Mouse (Mus musculus) liver, adult 2 months (tissue): ENCODE results near the gene Ralgps2. TPM values are rescaled to one million over a fixed set of nuclear protein-coding genes. Genes with fewer than 3 reads are reported as not detected.
A peak's percentile ranks its signal among the peaks of the same experiment; 100 is the strongest.

Experiments
- DNase-seq: peaks from one replicate; pipeline ENCODE4 v3.0.0-alpha.2; 2011; ENCODE audit warnings: low read depth, low spot score; ENCODE audit errors: extremely low read depth
- H3K27ac ChIP-seq: fragments of 200-500 bp; replicated peaks from 2 replicates; pipeline ENCODE4 v1.5.1; 2012; ENCODE audit warnings: low read depth, mild to moderate bottlenecking, control low read depth, inconsistent platforms, low read length; ENCODE audit not compliant: insufficient read depth
- H3K27me3 ChIP-seq: fragments of 200-500 bp; 2 replicates; pipeline ENCODE4 v1.6.1; 2012; ENCODE audit warnings: mild to moderate bottlenecking, moderate library complexity, low read length, inconsistent platforms; ENCODE audit not compliant: control insufficient read depth, insufficient read depth
- H3K36me3 ChIP-seq: fragments of 200-500 bp; 2 replicates; pipeline ENCODE4 v1.6.1; 2012; ENCODE audit warnings: low read length, inconsistent platforms; ENCODE audit not compliant: control insufficient read depth, insufficient read depth
- H3K4me1 ChIP-seq: fragments of 200-500 bp; 2 replicates; pipeline ENCODE4 v1.6.1; 2011; ENCODE audit warnings: low read length; ENCODE audit not compliant: control insufficient read depth, insufficient read depth
- H3K4me3 ChIP-seq: fragments of 200-500 bp; 2 replicates; pipeline ENCODE4 v1.5.1; 2011; ENCODE audit warnings: low read depth, mild to moderate bottlenecking, control low read depth, low read length, moderate library complexity; ENCODE audit not compliant: insufficient read depth
- H3K79me2 ChIP-seq: fragments of 200-500 bp; 2 replicates; pipeline ENCODE4 v1.6.1; 2012; ENCODE audit warnings: inconsistent platforms, mild to moderate bottlenecking, low read length, moderate library complexity; ENCODE audit not compliant: control insufficient read depth, insufficient read depth
- H3K9ac ChIP-seq: fragments of 200-500 bp; 2 replicates; pipeline ENCODE4 v1.6.1; 2012; ENCODE audit warnings: low read depth, mild to moderate bottlenecking, control low read depth, inconsistent platforms, low read length
- CTCF ChIP-seq: fragments of 200-500 bp; IDR thresholded peaks from 2 replicates; pipeline ENCODE4 v1.5.1; 2011; ENCODE audit warnings: low read depth, low read length, control low read depth
- POLR2A ChIP-seq: fragments of 200-500 bp; IDR thresholded peaks from 2 replicates; pipeline ENCODE4 v1.6.1; 2011; ENCODE audit warnings: low read length, control low read depth; ENCODE audit not compliant: insufficient read depth; ENCODE audit errors: extremely low read depth
- WGBS: fragments of 180-500 bp; shearing (Covaris S2); methylation state at CpG from one replicate; pipeline ENCODE4 v1.1.7; 2018; 5-methylcytosine and 5-hydroxymethylcytosine counted together
- polyA plus RNA-seq: library from polyadenylated mRNA; depleted of rRNA; stranded (reverse); fragments of >200 nt; gene quantifications from 2 replicates; pipeline ENCODE4 v1.2.3, GENCODE M21; 2012
- total RNA-seq: library from RNA; depleted of rRNA; stranded (reverse); fragments of >200 nt; gene quantifications from 2 replicates; pipeline ENCODE4 v1.2.3, GENCODE M21; 2014

The Ralgps2 gene
- total and polyA plus RNA-seq, 2 experiments: 3.4 to 18.9 TPM

- Histone ChIP-seq H3K27me3 (no peaks in the 10 kb centered on the region), H3K27ac (no peak overlapping the region; the same call in 1 of the 2 replicates), H3K4me3 (peak overlapping the region; percentile 95), H3K4me1 (no peaks in the 10 kb centered on the region; the same call in 1 of the 2 replicates), H3K79me2 (no peaks in the 10 kb centered on the region; the same call in 1 of the 2 replicates), H3K9ac (peak overlapping the region; percentile 96), H3K36me3 (no peaks in the 10 kb centered on the region)
- no peak for DNase-seq
- TF ChIP-seq CTCF (no peak), POLR2A (no peak)
- WGBS: 5% methylated on average over 8 of the region's 8 CpGs
Measured at GRCm38 (mm10) chr1:156940142-156940522, 706 bp upstream of the Ralgps2 start.

DNA sequence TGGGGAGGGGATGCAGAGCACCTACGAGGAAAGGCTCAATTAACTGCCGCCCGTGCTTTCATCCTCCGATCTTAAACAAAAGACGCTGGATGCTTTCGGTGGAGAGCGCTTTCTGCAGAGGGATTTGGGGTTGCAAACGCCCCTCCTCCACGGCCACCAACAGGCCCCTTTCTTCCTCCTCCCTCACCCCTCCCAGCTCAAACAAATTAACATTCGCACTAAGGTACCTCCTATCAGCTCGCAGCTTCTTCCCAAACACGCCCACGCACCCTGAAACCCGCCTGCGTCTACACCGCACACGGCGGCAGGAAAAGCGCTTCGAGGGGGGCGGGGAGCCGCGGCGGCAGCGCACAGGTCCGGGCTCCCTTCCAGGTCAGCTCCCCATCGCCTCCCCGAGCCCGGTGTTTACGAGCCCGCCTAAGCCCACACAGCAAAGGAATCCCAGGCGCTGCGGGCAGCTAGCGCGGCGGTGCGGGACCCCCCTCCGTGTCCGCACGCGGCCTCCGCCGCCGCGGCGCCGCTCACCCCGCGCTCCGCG lies 652 bp downstream of the Ralgps2 start:
- Histone ChIP-seq H3K36me3 (no peaks in the 10 kb centered on the region), H3K79me2 (peaks cover 2% of the 10 kb centered on the region; the same call in 1 of the 2 replicates), H3K27me3 (no peaks in the 10 kb centered on the region), H3K4me3 (peak overlapping the region; percentile 95), H3K4me1 (no peaks in the 10 kb centered on the region; the same call in 1 of the 2 replicates), H3K9ac (peak overlapping the region; percentile 97), H3K27ac (peak overlapping the region; percentile 77)
- peak; percentile 24; the same call in 1 of the 2 replicates for TF ChIP-seq POLR2A
- no peak for TF ChIP-seq CTCF
- WGBS: under 1% methylated on average over 50 of the region's 51 CpGs
- peak; percentile 76 for DNase-seq

DNA sequence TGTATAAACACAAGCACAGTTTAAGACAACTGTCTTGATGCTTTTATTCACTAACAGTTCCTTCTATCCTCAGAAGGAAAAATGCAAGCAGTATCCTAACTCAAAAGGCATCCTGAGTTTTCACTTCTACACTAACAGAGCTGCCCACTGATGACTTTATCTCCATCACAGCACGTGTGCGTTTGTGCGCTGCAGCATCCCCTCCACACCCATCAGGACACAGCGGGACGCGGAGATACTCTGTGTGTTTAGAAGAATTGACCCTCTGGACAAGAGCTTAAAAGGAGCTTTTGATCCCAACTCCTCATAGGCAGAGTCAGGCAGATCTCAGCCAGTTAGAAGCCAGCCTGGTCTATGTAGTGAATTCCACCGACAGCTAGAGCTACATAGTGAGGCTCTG lies 2.0 kb downstream of the Ralgps2 start:
- 88% methylated on average over 7 of the region's 7 CpGs for WGBS

GRCm38 (mm10) chr1:156933712-156934111 lies 5.7 kb downstream of the Ralgps2 start:
- Histone ChIP-seq H3K79me2 (peaks cover 13% of the 10 kb centered on the region), H3K4me3 (no peak overlapping the region), H3K9ac (no peak overlapping the region), H3K4me1 (peaks cover 5% of the 10 kb centered on the region; the same call in 1 of the 2 replicates), H3K27me3 (no peaks in the 10 kb centered on the region), H3K36me3 (no peaks in the 10 kb centered on the region), H3K27ac (no peak overlapping the region)
- 98% methylated on average over 7 of the region's 7 CpGs for WGBS
- TF ChIP-seq CTCF: no peak
- DNase-seq: no peak

More for the DNA sequence above, 2.0 kb downstream of the Ralgps2 start:
- no peak for DNase-seq
- no peak overlapping the region for H3K27ac ChIP-seq
- H3K79me2 ChIP-seq: peaks cover 2% of the 10 kb centered on the region; the same call in 1 of the 2 replicates
- H3K9ac ChIP-seq: no peak overlapping the region
- no peak overlapping the region for H3K4me3 ChIP-seq
- no peaks in the 10 kb centered on the region for H3K36me3 ChIP-seq
- TF ChIP-seq POLR2A (no peak), CTCF (no peak)
- H3K27me3 ChIP-seq: no peaks in the 10 kb centered on the region
- no peaks in the 10 kb centered on the region; the same call in 1 of the 2 replicates for H3K4me1 ChIP-seq

- 29% methylated on average over 3 of the region's 3 CpGs for WGBS
- Histone ChIP-seq H3K27me3 (no peaks in the 10 kb centered on the region), H3K36me3 (no peaks in the 10 kb centered on the region), H3K4me3 (no peak overlapping the region), H3K4me1 (peaks cover 5% of the 10 kb centered on the region), H3K27ac (no peak overlapping the region), H3K79me2 (peaks cover 16% of the 10 kb centered on the region), H3K9ac (no peak overlapping the region)
- DNase-seq: peak; percentile 33
- TF ChIP-seq CTCF: no peak
- TF ChIP-seq POLR2A: no peak
Measured at GRCm38 (mm10) chr1:156932036-156932774, 7.2 kb downstream of the Ralgps2 start.
